Mouse (Mus musculus): ENCODE data around the gene Elp4. TPM values are rescaled to one million over a fixed set of nuclear protein-coding genes. Genes with fewer than 3 reads are reported as not detected.

The Elp4 gene
- total and polyA plus RNA-seq, 3 experiments: 15.8 to 16.0 TPM; not detected in 1

DNA sequence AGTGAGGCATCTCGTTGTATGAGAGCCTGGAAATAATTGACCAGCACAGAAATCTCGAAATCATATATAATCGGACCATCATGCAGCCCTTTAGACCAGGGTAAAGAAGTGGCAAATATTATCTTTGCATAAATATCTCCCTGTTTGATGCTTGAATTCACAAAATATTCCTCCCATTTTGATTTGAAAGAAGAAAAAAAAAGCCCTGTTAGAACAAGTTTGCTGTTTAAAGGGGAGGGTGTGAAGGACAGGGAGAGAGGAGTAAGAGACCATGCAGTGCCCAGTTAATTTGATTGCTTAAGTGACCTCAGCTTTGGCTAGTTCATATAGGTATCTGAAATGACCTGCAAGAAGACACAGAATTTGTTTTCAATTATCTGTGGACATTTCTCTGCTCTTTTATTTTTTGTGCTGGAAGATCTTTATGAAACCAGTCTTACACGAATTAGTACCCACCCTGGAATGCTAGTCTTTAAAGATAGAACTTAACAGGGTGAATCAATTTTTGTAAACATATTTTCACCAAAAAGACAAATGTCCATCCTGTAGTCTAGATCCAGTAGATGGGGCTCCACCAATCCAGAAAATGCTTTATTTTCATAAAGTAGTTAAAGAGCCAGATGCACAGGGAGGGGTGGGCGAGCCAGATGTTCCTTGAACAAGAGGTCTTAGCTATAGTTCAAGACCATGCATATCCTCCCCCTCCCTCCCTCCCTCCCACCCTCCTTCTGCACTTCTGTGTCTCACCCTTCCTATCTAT lies 238.7 kb downstream of the Elp4 start:
- H3K27ac ChIP-seq (ENCODE audit: control insufficient read depth, low read depth, low read length): no peak overlapping the region
- H3K79me2 ChIP-seq (ENCODE audit: control insufficient read depth, insufficient read depth, low read length, poor library complexity): no peaks in the 10 kb centered on the region
- DNase-seq (ENCODE audit: low read depth, low spot score): no peak
- H3K4me3 ChIP-seq (ENCODE audit: control insufficient read depth in 1 of 2, insufficient read depth in 1 of 2, low read depth in 2 of 2, low read length in 2 of 2): no peak overlapping the region
- H3K4me1 ChIP-seq (ENCODE audit: control insufficient read depth in 1 of 2, insufficient read depth in 2 of 2, low read length in 2 of 2): no peaks in the 10 kb centered on the region
- no peak for TF ChIP-seq USF1 (IDR thresholded peaks at IDR 0.05; ENCODE audit: low read depth, low read length)
- TF ChIP-seq POLR2AphosphoS2 (IDR thresholded peaks at IDR 0.05; ENCODE audit: low read length): no peak
- TF ChIP-seq NRF1 (IDR thresholded peaks at IDR 0.05; ENCODE audit: insufficient read depth, low read depth, low read length, poor library complexity, severe bottlenecking): no peak
- TF ChIP-seq EP300 (IDR thresholded peaks at IDR 0.05; ENCODE audit: low read depth in 1 of 2, low read length in 2 of 2): no peak
- TF ChIP-seq SMC3 (IDR thresholded peaks at IDR 0.05; ENCODE audit: low read depth, low read length): no peak
- no peak for TF ChIP-seq GABPA (IDR thresholded peaks at IDR 0.05; ENCODE audit: low read depth, low read length)
- TF ChIP-seq CHD2 (IDR thresholded peaks at IDR 0.05; ENCODE audit: low read length): no peak
- no peak for TF ChIP-seq JUND (IDR thresholded peaks at IDR 0.05; ENCODE audit: low read depth, low read length)
- no peak for TF ChIP-seq CTCF (IDR thresholded peaks at IDR 0.05 in 2 of 3, conservative IDR thresholded peaks at IDR 0.05 in 1 of 3; ENCODE audit: control insufficient read depth in 1 of 3, insufficient read depth in 1 of 3, low read depth in 2 of 3, low read length in 3 of 3, poor library complexity in 1 of 3, severe bottlenecking in 1 of 3)
- no peak for TF ChIP-seq ZMIZ1 (IDR thresholded peaks at IDR 0.05; ENCODE audit: low read depth, low read length)
- no peak for TF ChIP-seq GATA1 (IDR thresholded peaks at IDR 0.05; ENCODE audit: low read depth, low read length)
- no peak for TF ChIP-seq E2F4 (IDR thresholded peaks at IDR 0.05; ENCODE audit: borderline replicate concordance, low read depth, low read length)
- TF ChIP-seq MEF2A (IDR thresholded peaks at IDR 0.05; ENCODE audit: extremely low read depth, insufficient replicate concordance, low read depth, low read length, poor library complexity, severe bottlenecking): no peak
- no peak for TF ChIP-seq ELF1 (IDR thresholded peaks at IDR 0.05; ENCODE audit: low read depth, low read length)
- no peak for TF ChIP-seq HCFC1 (IDR thresholded peaks at IDR 0.05; ENCODE audit: low read depth, low read length)
- no peak for TF ChIP-seq MAFK (IDR thresholded peaks at IDR 0.05; ENCODE audit: borderline replicate concordance, low read depth, low read length)
- no peak for TF ChIP-seq POLR2A (IDR thresholded peaks at IDR 0.05; ENCODE audit: control insufficient read depth in 1 of 2, insufficient read depth in 1 of 2, low read depth in 1 of 2, low read length in 2 of 2, poor library complexity in 1 of 2)
- TF ChIP-seq MYB (IDR thresholded peaks at IDR 0.05; ENCODE audit: low read depth, low read length): no peak
- TF ChIP-seq TCF12 (IDR thresholded peaks at IDR 0.05; ENCODE audit: low read depth, low read length): no peak
- TF ChIP-seq MAX (IDR thresholded peaks at IDR 0.05; ENCODE audit: low read length): no peak
- no peaks in the 10 kb centered on the region; a peak in 2 of 4 replicates for H3K27me3 ChIP-seq (ENCODE audit: control insufficient read depth in 1 of 2, insufficient read depth in 2 of 2, low read length in 2 of 2)
- no peaks in the 10 kb centered on the region for H3K36me3 ChIP-seq (ENCODE audit: control insufficient read depth in 1 of 2, insufficient read depth in 2 of 2, low read length in 2 of 2)
- no peaks in the 10 kb centered on the region for H3K9me3 ChIP-seq (replicated peaks; ENCODE audit: insufficient read depth, low read length)
- no peak overlapping the region for H3K9ac ChIP-seq (ENCODE audit: control insufficient read depth, low read depth, low read length, poor library complexity, severe bottlenecking)

DNA sequence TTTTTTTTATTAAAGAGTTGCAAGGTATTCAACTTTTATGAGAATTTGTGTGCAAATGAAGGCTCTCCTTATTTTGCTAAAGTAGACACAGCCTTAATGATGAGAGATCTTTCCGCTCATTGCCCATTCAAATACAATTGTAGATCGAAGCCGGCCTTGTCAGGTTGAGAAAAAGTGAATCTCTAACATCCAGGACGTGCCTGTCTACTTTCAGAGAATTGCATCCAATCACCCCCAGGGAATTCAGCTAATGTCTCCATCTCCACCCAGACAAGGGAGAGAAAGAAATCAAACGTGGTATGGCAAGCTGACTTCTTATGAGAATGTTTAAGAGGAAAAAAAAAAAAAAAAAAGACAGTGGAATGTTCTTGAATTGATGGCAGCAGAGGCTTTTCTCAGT lies 239.4 kb downstream of the Elp4 start:
- DNase-seq (ENCODE audit: low read depth, low spot score): no peak

More for the DNA sequence above, 239.4 kb downstream of the Elp4 start:
- Histone ChIP-seq H3K27me3 (ENCODE audit: control insufficient read depth in 1 of 2, insufficient read depth in 2 of 2, low read length in 2 of 2) (no peaks in the 10 kb centered on the region; a peak in 2 of 4 replicates), H3K27ac (ENCODE audit: control insufficient read depth, low read depth, low read length) (no peak overlapping the region), H3K36me3 (ENCODE audit: control insufficient read depth in 1 of 2, insufficient read depth in 2 of 2, low read length in 2 of 2) (no peaks in the 10 kb centered on the region), H3K4me3 (ENCODE audit: control insufficient read depth in 1 of 2, insufficient read depth in 1 of 2, low read depth in 2 of 2, low read length in 2 of 2) (no peak overlapping the region), H3K4me1 (ENCODE audit: control insufficient read depth in 1 of 2, insufficient read depth in 2 of 2, low read length in 2 of 2) (no peaks in the 10 kb centered on the region), H3K9me3 (replicated peaks; ENCODE audit: insufficient read depth, low read length) (no peaks in the 10 kb centered on the region), H3K79me2 (ENCODE audit: control insufficient read depth, insufficient read depth, low read length, poor library complexity) (no peaks in the 10 kb centered on the region), H3K9ac (ENCODE audit: control insufficient read depth, low read depth, low read length, poor library complexity, severe bottlenecking) (no peak overlapping the region)
- TF ChIP-seq POLR2A (IDR thresholded peaks at IDR 0.05; ENCODE audit: control insufficient read depth in 1 of 2, insufficient read depth in 1 of 2, low read depth in 1 of 2, low read length in 2 of 2, poor library complexity in 1 of 2): no peak
- no peak for TF ChIP-seq POLR2AphosphoS2 (IDR thresholded peaks at IDR 0.05; ENCODE audit: low read length)
- no peak for TF ChIP-seq NELFE (IDR thresholded peaks at IDR 0.05; ENCODE audit: low read depth, low read length)

Measured in MEL (cell line).